Comparison of ENCODE assay signal across 8 mouse cellular contexts in the genomic region with DNA sequence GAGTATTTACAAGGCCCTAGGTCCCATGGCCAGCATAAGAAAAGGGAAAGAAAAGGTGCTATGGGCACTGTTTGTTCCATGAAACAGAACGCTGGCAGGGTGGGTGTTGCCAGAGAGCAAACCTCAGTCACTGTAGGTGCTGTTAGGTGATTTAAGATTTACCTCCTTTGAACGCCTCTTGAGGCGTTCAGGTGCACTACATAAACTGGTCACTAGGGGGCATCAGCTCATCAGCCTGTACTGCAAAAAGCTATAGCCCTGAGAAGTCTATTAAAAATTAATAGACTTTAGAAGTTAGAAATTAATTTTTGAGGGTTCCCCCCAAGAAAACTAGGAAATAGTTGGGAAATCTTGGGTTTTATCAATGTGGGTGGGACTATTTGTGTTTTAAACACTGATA. TPM values are rescaled to one million over a fixed set of nuclear protein-coding genes. Genes with fewer than 3 reads are reported as not detected.
DNase-seq lines count a peak whose midpoint lies in the region; TF ChIP-seq lines count a peak whose summit lies in the region.

No protein-coding gene starts in this region.

- TF ChIP-seq CTCF in gastrocnemius, adult 2 months (IDR thresholded peaks at IDR 0.05) = no peak; the same call in none of the 2 replicates
- peak; percentile 50 for TF ChIP-seq CTCF in lung, adult 2 months (IDR thresholded peaks at IDR 0.05; ENCODE audit: insufficient read depth, low read length)

- H3K4me1 ChIP-seq in lung, adult 2 months (ENCODE audit: control insufficient read depth, insufficient read depth, low read length) = 0 out of 2 replicates have a peak, but pooled peaks cover 2% of the 10 kb centered on the region

- DNase-seq in urinary bladder, adult 18-20 months (ENCODE audit: low spot score in 2 of 2) = peak; percentile 63 to 67
- DNase-seq in urinary bladder, postnatal 10 days (ENCODE audit: low spot score) = no peak
- peak; percentile 59 for DNase-seq in cerebellum, adult 11-12 months
- peak; percentile 80 for DNase-seq in gastrocnemius, adult 2 months
- peak; percentile 77 to 90 for DNase-seq in kidney, postnatal 36 days
- peak; percentile 84 for DNase-seq in lung, adult 2 months
- DNase-seq in right cerebral cortex, postnatal 10 days (ENCODE audit: low spot score in 2 of 2) = peak; percentile 83 to 86
- peak; percentile 77 for DNase-seq in urinary bladder, postnatal 25 days (ENCODE audit: low spot score)

- no peak overlapping the region for H3K27ac ChIP-seq in gastrocnemius, adult 2 months

- intact Hi-C loops in gastrocnemius, adult 2 months (cut with DNase I) = loop anchor here (1.0 kb wide), 1 partner anchor 422 kb away; no protein-coding TSS in a partner anchor

- WGBS in lung, adult 2 months = under 1% methylated on average over 3 of the region's 3 CpGs

- H3K4me3 ChIP-seq in gastrocnemius, adult 2 months = no peak overlapping the region
- H3K4me3 ChIP-seq in lung, adult 2 months (replicated peaks; ENCODE audit: extremely low read depth, low read depth, low read length) = no peak overlapping the region

- TF ChIP-seq POLR2A in lung, adult 2 months (IDR thresholded peaks at IDR 0.05; ENCODE audit: borderline replicate concordance, extremely low read depth, low read depth, low read length) = no peak

RNA-seq across cellular contexts. Expression of a gene that starts 3.0 kb away (rescaled TPM):
- 1 to 10 TPM; 4.2 to 4.9 TPM for total RNA-seq in gastrocnemius, adult 2 months (2021)
- 32.7 and 54.1 TPM in 2 replicates for polyA plus RNA-seq in lung, adult 2 months (2012; rRNA removed)

RNA-seq across cellular contexts. Expression of a gene that starts 30.0 kb away (rescaled TPM):
- 10 to 100 TPM; 62.8 to 64.2 TPM for total RNA-seq in gastrocnemius, adult 2 months (2021)
- 10.8 and 20.7 TPM in 2 replicates for polyA plus RNA-seq in lung, adult 2 months (2012; rRNA removed)
